Mouse (Mus musculus) thymus, postnatal 25 days (tissue): ENCODE data around the gene Wnt3a.
A peak's percentile ranks its signal among the peaks of the same experiment; 100 is the strongest.
"Not testable (repeated sequence)": the region's sequence is repeated elsewhere in the genome, so short reads cannot be mapped to it uniquely, and the experiment has no call there.

Source experiments
- DNase-seq: peaks from one replicate; pipeline ENCODE4 v3.0.0; 2022

Wnt3a gene

GRCm38 (mm10) chr11:59216955-59217354 is 73.6 kb downstream of the Wnt3a start:
- no peak for DNase-seq

- no peak for DNase-seq
Observed at GRCm38 (mm10) chr11:59212892-59213494, 77.6 kb downstream of the Wnt3a start.

DNA sequence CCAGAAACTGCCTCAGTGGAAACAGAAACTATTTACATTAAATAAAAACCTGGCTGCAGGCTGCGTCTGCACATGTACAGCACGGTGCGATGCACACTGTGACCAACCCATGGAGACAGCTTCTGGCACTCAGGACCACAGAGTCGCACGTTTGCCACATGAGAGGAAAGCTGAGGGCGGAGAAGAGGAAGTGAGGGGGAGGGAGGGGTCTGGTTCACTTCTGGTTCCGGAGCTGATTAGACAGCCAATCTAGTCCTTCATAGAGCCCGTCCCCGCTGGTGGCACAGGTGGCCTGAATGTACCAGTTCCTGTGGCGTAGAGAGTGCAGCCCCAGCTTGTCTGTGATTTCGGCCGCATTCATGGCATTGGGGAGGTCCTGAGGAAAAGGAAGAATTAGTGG is 78.2 kb downstream of the Wnt3a start:
- peak; percentile 57 for DNase-seq

DNA sequence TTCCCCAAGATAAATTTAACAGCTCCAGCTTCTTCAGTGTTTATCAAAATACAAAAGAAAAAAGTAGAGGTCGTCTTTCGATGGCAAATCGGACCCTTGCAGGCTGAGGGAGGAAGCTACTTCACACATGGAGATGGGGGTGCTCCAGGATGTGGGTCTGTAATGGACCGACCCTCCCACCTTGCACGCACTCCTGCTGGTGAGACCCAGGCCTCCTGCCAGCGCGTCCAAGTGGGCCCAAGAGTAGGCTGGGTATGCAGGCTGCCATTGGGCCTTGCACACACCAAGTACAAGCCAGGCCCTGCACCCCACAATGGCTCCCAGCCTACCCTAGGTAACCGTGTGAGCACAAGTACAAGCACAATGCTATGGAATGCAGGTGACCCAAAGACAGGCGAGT is 79.0 kb downstream of the Wnt3a start:
- not testable (repeated sequence) for DNase-seq

- DNase-seq = no peak
Observed at GRCm38 (mm10) chr11:59210020-59210419, 80.5 kb downstream of the Wnt3a start.

DNA sequence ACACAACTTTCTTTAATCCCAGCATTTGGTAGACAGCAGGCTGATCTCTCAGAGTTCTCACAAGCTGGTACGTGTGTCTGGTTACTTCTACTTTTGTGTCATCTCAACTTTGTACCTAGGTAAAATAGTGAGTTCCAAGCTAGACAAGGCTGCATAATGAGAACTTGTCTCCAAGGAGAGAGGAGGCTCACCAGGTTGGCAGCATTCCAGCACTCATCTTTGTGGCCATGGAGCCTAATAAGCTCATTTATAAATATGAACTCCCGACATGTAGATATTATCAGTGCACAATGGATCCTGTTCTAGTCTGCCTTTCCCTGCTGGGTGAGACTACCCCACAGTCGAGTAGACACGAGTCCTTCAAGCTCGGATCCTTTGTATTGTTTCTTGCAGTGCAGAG is 81.0 kb downstream of the Wnt3a start:
- no peak for DNase-seq

DNA sequence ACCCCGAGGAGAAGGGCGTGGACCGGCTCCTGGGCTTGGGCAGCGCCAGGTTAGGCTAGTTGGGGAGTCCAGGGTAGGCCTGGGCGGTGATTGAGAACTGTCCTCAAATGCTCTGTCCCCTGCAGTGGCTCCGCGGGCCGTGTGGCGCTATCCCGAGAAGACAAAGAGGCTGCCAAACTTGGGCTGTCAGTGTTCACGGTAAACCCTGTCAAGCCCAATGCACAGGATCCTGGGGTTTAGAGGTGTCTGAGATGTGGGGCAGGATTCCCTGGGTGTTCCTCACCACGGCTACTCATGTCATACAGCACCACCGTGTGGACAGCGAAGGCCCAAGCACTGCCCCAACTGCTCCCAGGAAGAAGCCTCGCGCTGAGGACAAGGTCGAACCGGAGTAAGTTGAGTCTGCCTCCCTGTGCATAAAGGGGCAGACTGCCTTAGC is 81.5 kb downstream of the Wnt3a start:
- DNase-seq = peak; percentile 55

- peak; percentile 91 for DNase-seq
Observed at GRCm38 (mm10) chr11:59208153-59208831, 82.3 kb downstream of the Wnt3a start, which contains the start of gene 2310033P09Rik. TSS of gene 2310033P09Rik (plus strand) at chr11:59208321.

GRCm38 (mm10) chr11:59202081-59202995 is 88.2 kb downstream of the Wnt3a start, which contains the start of gene Mrpl55:
TSS of gene Mrpl55 (plus strand) at chr11:59202486.
- peak; percentile 93 for DNase-seq

DNA sequence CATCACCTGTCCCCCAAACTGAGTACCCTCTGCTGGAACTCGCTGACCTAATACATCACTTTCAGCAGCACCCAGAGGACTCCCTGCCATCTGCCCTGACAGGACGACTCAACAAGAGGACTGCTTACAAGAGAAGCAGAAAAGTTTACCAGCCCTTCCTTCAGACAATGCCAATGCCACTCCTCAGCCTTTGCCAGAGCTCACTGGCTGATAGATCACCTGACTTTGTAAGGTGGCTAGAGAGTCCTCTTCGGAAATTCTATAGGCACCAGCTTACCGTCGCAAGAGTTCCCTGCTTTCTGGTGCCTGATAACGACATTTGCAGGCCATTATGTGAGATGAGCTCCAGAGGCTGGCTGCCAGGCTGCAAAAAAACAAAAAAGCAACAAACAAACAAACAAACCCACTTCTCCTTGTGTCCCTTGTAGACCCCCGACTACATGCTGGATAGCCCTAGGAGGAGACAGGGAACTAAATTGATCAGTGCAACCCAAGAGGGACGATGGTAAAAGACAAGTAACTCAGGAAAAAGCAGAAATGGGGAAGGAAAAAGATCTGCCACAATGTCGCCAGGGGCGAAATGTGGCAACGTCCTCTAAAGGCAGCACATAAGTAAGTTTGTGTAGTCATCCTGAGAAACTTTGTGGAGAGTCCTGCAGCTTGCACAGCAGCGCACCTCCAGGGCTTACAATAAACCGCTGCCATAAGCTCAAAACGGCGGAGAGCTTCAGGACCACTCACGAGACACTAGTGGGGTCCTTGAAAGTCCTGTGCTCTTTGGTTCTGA is 89.1 kb downstream of the Wnt3a start:
- no peak for DNase-seq
